Mouse (Mus musculus) urinary bladder, postnatal 36 days (tissue): Measurements from ENCODE around the gene Gadd45g.

ENCODE experiments used
- DNase-seq, 2 experiments: peaks; one replicate each; pipeline ENCODE4 v3.0.0; 2022; ENCODE audit warnings: low spot score in 2 of 2, mixed read lengths in 1 of 2

The Gadd45g gene

DNA sequence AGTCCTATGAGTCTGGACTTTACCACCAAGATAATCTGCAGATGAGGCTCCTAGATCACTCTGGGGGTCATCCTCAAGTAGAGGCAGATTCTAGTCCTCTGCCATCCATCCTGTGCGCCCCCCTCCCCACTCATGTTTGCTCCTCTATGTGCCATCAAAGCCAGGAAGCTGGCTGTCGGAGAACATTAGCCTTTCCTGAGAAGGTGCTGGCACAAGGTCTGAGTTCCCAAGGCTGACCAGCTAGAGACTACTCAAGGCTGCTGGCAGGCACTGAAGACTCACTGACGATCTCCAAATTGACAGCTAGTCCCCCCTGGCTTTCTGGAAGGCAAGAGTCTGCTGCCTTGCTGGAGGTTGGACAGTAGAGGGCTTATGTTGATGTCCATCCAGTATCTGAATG, 35.7 kb downstream of the Gadd45g start:
- DNase-seq: no peak

DNA sequence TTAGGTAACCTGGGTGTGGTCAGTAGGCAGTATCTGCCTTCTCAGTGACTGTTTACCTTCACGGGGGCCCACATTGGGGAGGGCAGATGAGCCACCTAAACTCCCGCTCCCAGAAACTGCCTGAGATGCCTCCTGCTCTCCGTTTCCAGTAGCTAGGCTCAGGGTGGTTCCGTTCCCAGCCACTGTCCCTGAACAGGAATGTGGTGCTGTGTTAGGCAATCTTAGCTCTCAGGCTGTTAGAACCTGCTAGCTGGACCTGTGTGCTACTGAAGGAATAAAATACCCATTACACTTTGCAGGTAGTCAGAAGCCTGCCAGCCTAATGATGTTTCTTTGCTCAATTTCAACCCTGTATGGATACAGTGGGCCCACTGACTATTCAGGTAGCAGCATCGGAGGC, 37.8 kb downstream of the Gadd45g start:
- no peak for DNase-seq

DNA sequence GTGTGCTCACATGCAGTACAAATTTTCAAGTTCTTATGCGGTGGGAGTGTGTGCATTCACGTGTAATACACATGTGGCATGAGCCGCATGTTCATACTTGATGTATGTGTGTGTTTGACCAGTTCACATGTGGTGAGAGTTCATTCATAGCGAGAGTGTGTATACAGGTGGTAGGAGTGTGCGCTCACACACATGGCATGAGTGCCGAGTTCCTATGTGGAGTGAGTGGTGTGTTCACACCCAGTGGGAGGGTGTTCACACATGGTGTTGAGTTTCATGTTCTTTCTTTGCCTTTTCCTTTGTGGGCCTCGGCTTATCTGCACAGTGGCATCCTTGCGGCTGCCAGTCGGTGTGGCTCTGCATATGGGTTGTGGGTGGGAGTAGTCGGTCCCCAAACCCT, 39.1 kb downstream of the Gadd45g start:
- DNase-seq: no peak

DNA sequence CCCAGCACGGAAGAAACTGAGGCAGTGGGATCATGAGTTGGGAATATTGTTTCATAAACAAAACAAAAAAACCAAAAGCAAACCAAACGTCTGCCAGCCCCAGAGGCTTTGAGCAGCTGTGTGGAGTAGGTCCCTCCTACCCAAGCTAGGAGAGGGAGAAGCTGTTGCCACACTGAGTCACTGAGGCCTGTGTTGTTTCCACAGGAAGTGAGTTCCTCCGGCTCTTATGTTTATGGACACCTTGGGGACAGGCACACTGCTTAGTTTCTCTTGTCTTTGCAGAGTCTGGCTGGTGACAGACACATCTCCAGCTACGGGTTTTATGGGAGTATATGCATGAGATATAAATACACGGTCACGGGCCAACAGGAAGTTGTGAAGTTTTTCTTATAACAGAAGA, 39.6 kb downstream of the Gadd45g start:
- no peak for DNase-seq

DNA sequence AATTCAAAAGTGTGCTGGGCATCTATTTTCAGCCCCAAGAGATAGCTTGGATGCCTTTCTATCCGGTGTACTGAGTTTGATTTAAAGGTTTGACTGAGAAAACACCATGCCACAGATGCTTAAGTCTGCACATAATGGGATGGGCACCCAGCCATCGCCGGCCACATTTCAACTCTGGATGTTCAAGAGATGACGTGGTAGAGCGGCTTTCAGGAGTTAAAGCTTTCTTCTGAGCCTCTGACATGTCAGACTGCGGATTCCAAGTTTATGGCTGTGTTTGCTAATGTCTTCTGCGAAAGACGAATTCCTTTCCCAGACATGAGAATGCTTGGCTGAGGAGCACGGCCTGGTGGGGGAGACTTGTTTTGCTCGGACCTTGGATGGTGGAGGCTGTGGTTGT, 40.2 kb downstream of the Gadd45g start:
- peak in 1 of 2 experiments; percentile 43 for DNase-seq

DNA sequence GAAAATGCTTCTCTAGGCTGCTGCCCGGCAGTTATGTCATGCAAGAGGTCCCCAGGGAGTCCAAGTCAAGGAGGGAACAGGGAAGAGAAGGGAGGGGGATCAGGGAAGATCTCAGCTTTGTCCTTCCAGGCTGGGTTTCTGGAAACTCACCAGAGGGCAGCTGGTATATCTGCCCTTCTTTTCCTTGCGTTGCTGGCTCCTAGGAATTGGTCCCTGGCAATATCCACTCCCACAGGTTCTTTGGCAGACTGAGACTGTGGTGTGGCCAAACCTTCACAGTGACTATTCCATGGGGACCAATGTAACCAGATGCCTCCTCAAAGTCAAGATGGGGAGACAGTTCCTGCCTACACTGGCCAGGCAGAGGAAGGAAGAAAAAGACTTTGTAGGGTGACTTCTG, 41.9 kb downstream of the Gadd45g start:
- no peak for DNase-seq

DNA sequence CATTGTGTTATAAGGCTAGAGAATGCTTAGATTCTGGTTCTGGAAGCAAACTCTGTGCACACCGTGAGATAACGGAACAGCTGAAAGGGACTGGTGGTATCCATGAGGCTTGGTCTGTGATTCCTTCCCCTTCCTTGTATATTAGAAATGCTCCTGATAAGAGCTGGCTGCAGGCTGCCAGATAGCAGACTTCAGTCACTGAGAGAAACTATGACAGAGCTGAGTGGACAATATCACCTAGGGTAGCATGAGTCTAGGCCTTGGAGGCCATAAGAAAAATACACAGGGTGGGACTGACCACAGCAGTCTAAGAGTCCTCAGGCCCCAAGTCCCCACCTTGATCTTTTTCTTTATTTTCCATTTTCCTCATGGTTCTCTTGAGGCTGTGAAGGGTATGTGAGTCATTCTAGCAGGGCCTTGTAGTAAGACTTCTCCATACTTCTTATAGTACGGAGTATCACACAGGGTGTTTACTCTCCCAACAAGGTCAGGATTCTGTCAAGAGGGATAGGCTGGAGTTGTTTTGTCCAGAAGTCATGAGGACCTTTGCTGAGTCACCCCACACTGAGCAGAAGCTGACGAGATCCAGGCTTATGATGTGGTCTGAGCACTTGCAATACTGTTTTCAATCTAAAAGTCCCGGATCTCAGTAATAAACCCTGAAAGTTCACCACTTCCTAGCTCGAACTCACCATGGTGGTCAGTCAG, 45.5 kb downstream of the Gadd45g start:
- no peak for DNase-seq

DNA sequence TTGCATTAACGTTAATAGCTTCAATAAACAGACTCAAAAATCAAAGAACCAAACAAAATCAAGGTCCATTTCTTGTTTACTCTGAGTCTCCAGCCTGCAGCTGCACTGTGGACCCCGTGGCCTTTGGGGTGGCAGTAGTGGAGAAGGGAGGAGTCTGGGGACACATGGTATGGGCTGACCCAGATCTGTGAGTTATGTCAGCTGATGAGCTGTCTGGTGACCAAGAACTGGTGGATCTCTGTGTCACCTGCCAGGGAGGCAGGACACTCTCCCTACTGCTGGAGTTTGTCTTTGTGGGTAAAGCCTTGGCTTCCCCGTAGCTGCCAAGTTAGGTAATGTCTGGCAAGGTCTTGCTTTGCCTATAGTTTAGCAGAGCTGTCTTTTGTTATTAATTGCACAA, 51.1 kb downstream of the Gadd45g start:
- no peak for DNase-seq
